Mouse (Mus musculus): ENCODE measurements around the gene P4ha1.
"Not testable (repeated sequence)": the region's sequence is repeated elsewhere in the genome, so short reads cannot be mapped to it uniquely, and the experiment has no call there.

Gene P4ha1

DNA sequence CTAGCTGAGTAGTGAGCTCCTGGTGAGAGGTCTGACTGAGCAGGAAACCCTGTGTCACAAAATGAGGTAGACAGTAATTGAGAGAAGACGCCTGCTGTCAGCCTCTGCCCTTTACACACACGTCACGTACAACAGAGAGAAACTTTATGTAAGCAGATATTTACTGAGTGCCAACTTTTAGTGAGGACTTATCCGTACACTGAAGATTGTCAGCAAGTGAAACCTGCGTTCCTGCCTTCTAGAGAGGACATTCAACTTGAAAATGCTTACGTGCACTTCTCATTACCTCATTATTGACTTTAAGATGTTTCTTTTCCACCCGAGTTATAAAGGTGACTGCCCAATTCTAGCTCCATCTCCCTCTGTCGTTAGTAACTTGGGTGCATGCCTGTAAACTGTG lies 45.6 kb downstream of the P4ha1 start:
- no peak for DNase-seq (ENCODE audit: extremely low spot score, low spot score)

DNA sequence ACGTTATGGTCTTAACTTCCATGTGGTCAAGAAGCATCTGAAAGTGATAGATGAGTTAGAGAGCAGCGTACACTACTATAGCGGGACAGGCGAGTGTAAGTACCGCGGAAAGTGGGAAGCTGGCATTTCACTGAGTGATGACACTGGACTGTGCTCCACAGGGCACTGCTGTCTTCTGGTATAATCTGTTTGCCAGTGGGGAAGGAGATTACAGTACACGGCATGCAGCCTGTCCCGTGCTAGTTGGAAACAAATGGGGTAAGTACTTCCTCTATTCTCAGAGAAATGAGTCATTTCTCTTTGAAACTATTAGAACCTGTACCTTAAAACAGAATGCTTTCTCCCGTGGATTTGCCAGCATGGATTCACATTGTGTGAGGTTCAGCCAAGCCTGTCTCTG lies 46.3 kb downstream of the P4ha1 start:
- no peak for DNase-seq (ENCODE audit: extremely low spot score, low spot score)

- no peak for DNase-seq (ENCODE audit: extremely low spot score, low spot score)
Observed at GRCm38 (mm10) chr10:59377906-59378305, 54.8 kb downstream of the P4ha1 start.

DNA sequence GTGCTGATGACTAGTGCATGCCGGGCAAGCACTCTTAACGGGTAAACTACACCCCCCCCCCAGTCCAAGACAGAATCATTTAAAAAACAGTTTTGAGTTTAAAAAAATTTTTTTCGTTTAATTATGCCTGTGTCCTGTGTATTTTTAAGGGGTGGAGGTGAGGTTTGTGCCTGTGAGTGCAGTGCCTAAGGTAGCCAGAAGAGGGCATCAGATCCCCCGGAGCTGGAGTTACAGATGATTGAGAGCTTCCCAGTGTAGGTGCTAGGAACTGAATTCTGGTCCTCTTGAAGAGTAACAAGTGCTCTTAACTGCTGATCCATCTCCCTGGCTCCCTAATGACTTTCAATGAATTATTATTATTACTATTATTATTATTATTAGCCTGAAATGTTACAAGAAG lies 55.6 kb downstream of the P4ha1 start:
- DNase-seq (ENCODE audit: extremely low spot score, low spot score), result no peak

- DNase-seq (ENCODE audit: extremely low spot score, low spot score), result no peak
Observed at GRCm38 (mm10) chr10:59379927-59380326, 56.8 kb downstream of the P4ha1 start.

GRCm38 (mm10) chr10:59380411-59380821 lies 57.3 kb downstream of the P4ha1 start:
- no peak for DNase-seq (ENCODE audit: extremely low spot score, low spot score)

GRCm38 (mm10) chr10:59381563-59381962 lies 58.5 kb downstream of the P4ha1 start:
- not testable (repeated sequence) for DNase-seq (ENCODE audit: extremely low spot score, low spot score)

DNA sequence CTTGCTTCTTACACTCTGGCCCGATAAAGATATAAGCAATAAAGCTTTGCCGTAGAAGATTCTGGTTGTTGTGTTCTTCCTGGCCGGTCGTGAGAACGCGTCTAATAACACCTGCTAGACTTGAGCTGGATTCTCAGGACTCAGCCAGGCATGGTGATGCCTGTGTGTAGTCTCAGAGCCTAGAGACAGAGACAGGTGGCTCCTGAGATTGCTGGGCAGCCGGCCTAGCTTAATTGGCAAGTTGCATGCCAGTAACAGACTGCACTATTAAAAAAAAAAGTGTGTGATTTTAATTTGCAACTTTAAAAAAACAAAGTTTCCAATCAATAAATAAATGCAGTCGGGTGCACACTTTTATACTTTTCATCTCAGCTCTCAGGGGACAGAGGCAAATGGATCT lies 63.9 kb downstream of the P4ha1 start:
- no peak for DNase-seq (ENCODE audit: extremely low spot score, low spot score)

GRCm38 (mm10) chr10:59389652-59390051 lies 66.6 kb downstream of the P4ha1 start:
- no peak for DNase-seq (ENCODE audit: extremely low spot score, low spot score)

- DNase-seq (ENCODE audit: extremely low spot score, low spot score), result no peak
Observed at GRCm38 (mm10) chr10:59391907-59392306, 68.8 kb downstream of the P4ha1 start.

GRCm38 (mm10) chr10:59395461-59395860 lies 72.4 kb downstream of the P4ha1 start, which contains the start of gene Gm10273:
TSS of gene Gm10273 (plus strand) at chr10:59395632.
- DNase-seq (ENCODE audit: extremely low spot score, low spot score), result not testable (repeated sequence)

GRCm38 (mm10) chr10:59402899-59403792 lies 80.0 kb downstream of the P4ha1 start, which contains the start of gene Pla2g12b:
TSS of gene Pla2g12b (plus strand) at chr10:59403660.
- no peak for DNase-seq (ENCODE audit: extremely low spot score, low spot score)

DNA sequence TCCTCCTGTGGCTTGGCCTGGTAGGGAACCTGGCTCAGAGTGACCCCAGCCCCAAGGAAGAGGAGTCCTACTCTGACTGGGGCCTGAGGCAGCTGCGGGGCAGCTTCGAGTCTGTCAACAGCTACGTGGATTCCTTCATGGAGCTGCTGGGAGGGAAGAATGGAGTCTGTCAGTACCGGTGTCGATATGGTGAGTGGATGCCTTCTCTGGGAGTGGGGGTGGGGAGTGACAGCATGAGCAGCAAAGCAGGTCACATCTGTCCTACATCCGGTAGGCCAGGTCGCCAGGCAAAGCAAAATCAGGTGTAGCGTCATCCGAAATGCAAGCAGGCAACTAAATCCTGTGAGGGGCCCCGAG lies 80.7 kb downstream of the P4ha1 start:
- DNase-seq (ENCODE audit: extremely low spot score, low spot score), result no peak

- DNase-seq (ENCODE audit: extremely low spot score, low spot score), result no peak
Observed at GRCm38 (mm10) chr10:59408499-59408898, 85.4 kb downstream of the P4ha1 start.

DNA sequence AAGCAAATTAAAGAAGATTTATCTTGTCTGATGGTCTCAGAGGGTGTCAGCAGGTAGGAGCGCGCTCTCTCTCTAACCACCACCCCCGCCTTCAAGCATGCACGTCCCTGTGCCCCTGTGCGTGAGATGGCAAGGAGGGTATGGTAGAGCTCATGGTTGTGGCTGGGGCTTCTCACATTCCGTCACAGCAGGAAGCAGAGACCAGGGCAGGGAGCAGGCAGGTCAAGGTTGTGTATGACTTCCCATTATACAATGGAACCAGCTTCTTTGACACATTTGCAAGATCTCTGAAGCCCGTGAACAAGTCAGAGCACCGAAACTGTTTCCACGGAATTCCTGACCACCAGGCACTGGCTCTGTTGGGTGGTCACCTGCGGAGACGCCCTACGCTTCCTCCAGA lies 87.2 kb downstream of the P4ha1 start:
- no peak for DNase-seq (ENCODE audit: extremely low spot score, low spot score)

GRCm38 (mm10) chr10:59413711-59414110 lies 90.6 kb downstream of the P4ha1 start:
- DNase-seq (ENCODE audit: extremely low spot score, low spot score), result no peak

GRCm38 (mm10) chr10:59416623-59417022 lies 93.5 kb downstream of the P4ha1 start:
- no peak for DNase-seq (ENCODE audit: extremely low spot score, low spot score)

DNA sequence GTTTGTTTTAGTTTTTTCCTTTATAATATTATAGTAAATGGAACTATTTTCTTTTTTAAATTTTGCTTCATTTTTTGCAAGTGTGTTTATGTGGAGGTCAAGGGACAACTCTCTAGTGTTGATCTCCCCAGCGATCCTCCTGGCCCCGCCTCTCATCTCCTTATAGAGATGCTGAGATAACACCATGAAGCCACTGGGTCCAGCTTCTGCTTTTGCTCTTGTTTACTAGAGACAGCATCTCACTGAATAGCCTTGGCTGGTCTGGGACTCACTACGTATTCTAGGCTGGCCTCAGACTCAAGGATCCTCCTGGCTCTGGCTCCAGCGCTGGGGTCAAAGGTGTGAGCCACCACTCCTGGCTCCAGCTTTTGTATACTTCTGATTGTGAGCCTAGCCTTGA lies 96.4 kb downstream of the P4ha1 start:
- no peak for DNase-seq (ENCODE audit: extremely low spot score, low spot score)

All from neural tube, embryonic 10.5 days (tissue).